Mouse (Mus musculus) myocyte (in vitro differentiated cells): ENCODE results near the gene Olfr640. TPM values are rescaled to one million over a fixed set of nuclear protein-coding genes. Genes with fewer than 3 reads are reported as not detected.

Source experiments
- H3K27me3 ChIP-seq: one replicate; pipeline ENCODE4 v1.6.1; 2011; ENCODE audit not compliant: control insufficient read depth, insufficient read depth, insufficient read length
- H3K36me3 ChIP-seq: one replicate; pipeline ENCODE4 v1.6.1; 2011; ENCODE audit not compliant: control insufficient read depth, insufficient read depth
- H3K4me2 ChIP-seq: one replicate; pipeline ENCODE4 v1.6.1; 2011; ENCODE audit warnings: low read depth, control low read depth
- H3K4me3 ChIP-seq: one replicate; pipeline ENCODE4 v1.5.1; 2011; ENCODE audit warnings: mild to moderate bottlenecking, control low read depth, moderate library complexity
- H3K79me2 ChIP-seq: one replicate; pipeline ENCODE4 v1.6.1; 2011; ENCODE audit not compliant: control insufficient read depth, insufficient read depth
- H3ac ChIP-seq: one replicate; pipeline ENCODE4 v1.6.1; 2011; ENCODE audit not compliant: control insufficient read depth, insufficient read length
- CEBPB ChIP-seq: IDR thresholded peaks from 2 replicates; pipeline ENCODE4 v1.6.1; 2011; ENCODE audit warnings: mild to moderate bottlenecking, moderate library complexity; ENCODE audit not compliant: poor library complexity, insufficient read depth, severe bottlenecking
- E2F4 ChIP-seq: IDR thresholded peaks from one replicate; pipeline ENCODE4 v1.6.1; 2011; ENCODE audit warnings: mild to moderate bottlenecking, control low read depth, moderate library complexity; ENCODE audit not compliant: insufficient read depth
- MAX ChIP-seq: IDR thresholded peaks from one replicate; pipeline ENCODE4 v1.6.1; 2011; ENCODE audit warnings: low read depth, mild to moderate bottlenecking, control low read depth
- MYOD1 ChIP-seq, 3 experiments: IDR thresholded peaks; one replicate each; pipeline ENCODE4 v1.6.1; 2011; ENCODE audit warnings: control low read depth in 2 of 3, low read depth in 2 of 3, mild to moderate bottlenecking in 2 of 3, moderate library complexity in 1 of 3; ENCODE audit not compliant: insufficient read length in 2 of 3, control insufficient read depth in 1 of 3
- MYOG ChIP-seq, 3 experiments: IDR thresholded peaks; one replicate each; pipeline ENCODE4 v1.6.1; 2011; ENCODE audit warnings: control low read depth in 2 of 3, low read depth in 2 of 3, mild to moderate bottlenecking in 2 of 3; ENCODE audit not compliant: insufficient read length in 2 of 3, control insufficient read depth in 1 of 3, insufficient read depth in 1 of 3
- POLR2A ChIP-seq: IDR thresholded peaks from one replicate; pipeline ENCODE4 v1.6.1; 2011; ENCODE audit warnings: low read depth, mild to moderate bottlenecking, control low read depth, moderate library complexity; ENCODE audit not compliant: insufficient read length
- POLR2AphosphoS2 ChIP-seq: IDR thresholded peaks from one replicate; pipeline ENCODE4 v1.6.1; 2011; ENCODE audit warnings: low read depth, control low read depth; ENCODE audit not compliant: insufficient read length
- REST ChIP-seq: IDR thresholded peaks from one replicate; pipeline ENCODE4 v1.6.1; 2011; ENCODE audit warnings: mild to moderate bottlenecking, control low read depth, moderate library complexity; ENCODE audit not compliant: insufficient read depth, insufficient read length
- SRF ChIP-seq: IDR thresholded peaks from one replicate; pipeline ENCODE4 v1.6.1; 2011; ENCODE audit warnings: low read depth; ENCODE audit not compliant: control insufficient read depth, insufficient read length
- TCF12 ChIP-seq: IDR thresholded peaks from one replicate; pipeline ENCODE4 v1.6.1; 2011; ENCODE audit warnings: mild to moderate bottlenecking, control low read depth; ENCODE audit not compliant: poor library complexity, insufficient read depth, severe bottlenecking
- TCF3 ChIP-seq: IDR thresholded peaks from one replicate; pipeline ENCODE4 v1.6.1; 2011; ENCODE audit warnings: low read depth, control low read depth; ENCODE audit not compliant: insufficient read length
- USF1 ChIP-seq: IDR thresholded peaks from one replicate; pipeline ENCODE4 v1.6.1; 2011; ENCODE audit warnings: low read depth, mild to moderate bottlenecking, control low read depth, moderate library complexity
- polyA plus RNA-seq: library from polyadenylated mRNA; unstranded; fragments of >200 nt; fragmentation: generic; extraction: Trizol; gene quantifications from one replicate; pipeline ENCODE4 v1.2.1, GENCODE M21; 2012; ENCODE audit warnings: missing spikeins

Olfr640 gene
- polyA plus RNA-seq, 1 experiment = not detected

DNA sequence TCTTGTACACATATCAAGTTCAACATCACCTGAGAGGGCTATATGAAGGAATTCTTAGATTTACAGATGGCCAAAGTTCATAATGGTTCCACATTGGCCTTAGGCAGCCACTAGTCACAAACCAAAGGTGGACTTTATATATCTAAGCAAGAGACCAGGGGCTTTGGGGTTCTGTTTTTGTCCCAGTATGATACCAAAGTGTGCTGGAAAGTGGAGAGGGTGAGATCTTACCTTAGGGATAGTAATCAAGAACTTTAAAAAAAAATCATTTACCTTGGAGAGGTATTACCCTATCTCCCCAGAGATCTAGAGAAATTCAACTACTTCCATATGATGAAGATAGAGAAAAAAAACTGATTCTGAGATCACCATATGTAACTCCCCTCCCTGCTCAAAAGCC is 8.2 kb downstream of the Olfr640 start, which contains the start of gene Olfr639:
Gene Olfr639 (minus strand): TSS at position 101 of the 400 bp plus-strand sequence.
- Histone ChIP-seq H3K36me3 (no peaks in the 10 kb centered on the region), H3K4me2 (no peak within 1 kb of the TSS), H3ac (no peak within 1 kb of the TSS), H3K79me2 (no peaks in the 10 kb centered on the region), H3K27me3 (no peaks in the 10 kb centered on the region), H3K4me3 (no peak within 1 kb of the TSS)
- no peak for TF ChIP-seq MAX
- TF ChIP-seq POLR2AphosphoS2 = no peak
- no peak for TF ChIP-seq MYOG (IDR thresholded peaks at IDR 0.05; ENCODE audit: control insufficient read depth in 1 of 3, insufficient read depth in 1 of 3, insufficient read length in 2 of 3, low read depth in 2 of 3)

DNA sequence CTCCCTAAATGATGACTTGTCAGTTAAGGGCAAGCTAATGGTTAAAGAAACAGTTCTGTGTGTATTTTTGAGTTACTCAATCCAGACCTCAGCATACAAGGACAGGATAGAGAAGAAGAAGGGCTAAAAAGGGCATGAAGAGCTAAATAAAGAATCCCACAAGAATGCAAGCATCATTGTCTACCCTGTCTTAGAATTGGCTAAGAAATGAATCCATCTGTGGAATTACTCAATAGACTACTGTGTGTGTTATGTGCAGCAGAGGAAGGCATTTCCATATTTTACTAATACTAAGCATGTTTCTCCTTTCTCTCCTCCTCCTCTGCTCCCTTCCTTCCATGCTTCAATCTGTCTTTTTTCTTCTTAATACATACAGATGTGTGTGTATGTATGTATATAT is 26.2 kb downstream of the Olfr640 start:
- H3K79me2 ChIP-seq = no peaks in the 10 kb centered on the region
- H3ac ChIP-seq = no peak overlapping the region
- TF ChIP-seq MAX (no peak), POLR2A (no peak), CEBPB (no peak), REST (no peak), MYOD1 (IDR thresholded peaks at IDR 0.05; ENCODE audit: control insufficient read depth in 1 of 3, insufficient read length in 2 of 3, low read depth in 2 of 3) (no peak), USF1 (no peak), MYOG (IDR thresholded peaks at IDR 0.05; ENCODE audit: control insufficient read depth in 1 of 3, insufficient read depth in 1 of 3, insufficient read length in 2 of 3, low read depth in 2 of 3) (no peak)
- H3K27me3 ChIP-seq = no peaks in the 10 kb centered on the region
- H3K36me3 ChIP-seq = no peaks in the 10 kb centered on the region
- H3K4me3 ChIP-seq = no peak overlapping the region
- no peak overlapping the region for H3K4me2 ChIP-seq

DNA sequence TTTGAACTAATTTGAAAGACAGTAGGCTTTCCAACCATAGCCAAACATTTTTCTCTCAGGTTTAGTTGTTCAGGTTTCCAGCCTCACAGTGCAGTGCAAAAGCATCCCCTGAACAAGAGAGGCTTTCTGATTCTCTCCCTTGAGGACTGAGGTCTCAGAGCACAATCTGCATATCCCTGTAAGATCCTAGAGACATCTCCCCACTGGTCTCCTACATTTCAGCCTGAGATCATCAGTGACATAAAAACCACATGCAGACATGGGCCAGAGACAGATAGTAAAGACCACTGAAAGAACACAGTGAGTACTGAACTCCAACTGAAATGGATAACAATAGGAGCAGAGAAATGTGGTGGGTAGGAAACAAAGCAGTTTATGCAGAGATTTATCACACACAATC is 26.9 kb downstream of the Olfr640 start, which contains the start of gene Olfr638:
Gene Olfr638 (plus strand): TSS at position 301 of the 400 bp plus-strand sequence.
- no peaks in the 10 kb centered on the region for H3K79me2 ChIP-seq
- TF ChIP-seq TCF12 = no peak
- TF ChIP-seq TCF3 = no peak
- TF ChIP-seq REST = no peak
- TF ChIP-seq MAX = no peak
- TF ChIP-seq SRF = no peak
- TF ChIP-seq USF1 = no peak
- TF ChIP-seq POLR2AphosphoS2 = no peak
- TF ChIP-seq CEBPB = no peak
- TF ChIP-seq E2F4 = no peak
- TF ChIP-seq MYOG (IDR thresholded peaks at IDR 0.05; ENCODE audit: control insufficient read depth in 1 of 3, insufficient read depth in 1 of 3, insufficient read length in 2 of 3, low read depth in 2 of 3) = no peak
- TF ChIP-seq MYOD1 (IDR thresholded peaks at IDR 0.05; ENCODE audit: control insufficient read depth in 1 of 3, insufficient read length in 2 of 3, low read depth in 2 of 3) = no peak
- no peak for TF ChIP-seq POLR2A
- no peak within 1 kb of the TSS for H3ac ChIP-seq
- no peaks in the 10 kb centered on the region for H3K36me3 ChIP-seq
- no peak within 1 kb of the TSS for H3K4me2 ChIP-seq
- no peaks in the 10 kb centered on the region for H3K27me3 ChIP-seq
- no peak within 1 kb of the TSS for H3K4me3 ChIP-seq

DNA sequence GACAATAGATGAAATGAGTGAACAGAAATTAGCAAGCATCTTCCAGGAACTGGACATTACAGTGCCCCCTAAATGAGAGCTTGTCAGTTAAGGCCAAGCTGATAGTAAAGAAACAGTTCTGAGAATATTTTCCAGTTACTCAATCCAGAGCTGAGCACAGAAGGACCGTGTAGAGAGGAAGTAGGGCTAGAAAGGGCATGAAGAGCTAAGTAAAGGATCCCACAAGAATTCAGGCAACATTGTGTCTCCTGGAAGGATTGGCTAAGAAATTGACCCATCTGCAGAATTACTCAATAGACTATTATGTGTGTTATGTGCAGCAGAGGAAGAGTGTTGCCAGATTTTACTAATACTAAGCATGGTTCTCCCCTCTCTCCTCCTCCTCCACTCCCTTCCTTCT is 53.6 kb downstream of the Olfr640 start:
- Histone ChIP-seq H3K4me2 (no peak overlapping the region), H3K79me2 (no peaks in the 10 kb centered on the region), H3K4me3 (no peak overlapping the region), H3K36me3 (no peaks in the 10 kb centered on the region), H3ac (no peak overlapping the region), H3K27me3 (no peaks in the 10 kb centered on the region)
- TF ChIP-seq REST = no peak
- TF ChIP-seq SRF = no peak
- TF ChIP-seq CEBPB = no peak
- no peak for TF ChIP-seq TCF3
- no peak for TF ChIP-seq MAX
- TF ChIP-seq MYOD1 (IDR thresholded peaks at IDR 0.05; ENCODE audit: control insufficient read depth in 1 of 3, insufficient read length in 2 of 3, low read depth in 2 of 3) = no peak
- TF ChIP-seq TCF12 = no peak
- no peak for TF ChIP-seq MYOG (IDR thresholded peaks at IDR 0.05; ENCODE audit: control insufficient read depth in 1 of 3, insufficient read depth in 1 of 3, insufficient read length in 2 of 3, low read depth in 2 of 3)
- no peak for TF ChIP-seq POLR2AphosphoS2
- no peak for TF ChIP-seq USF1
- TF ChIP-seq POLR2A = no peak
- TF ChIP-seq E2F4 = no peak

DNA sequence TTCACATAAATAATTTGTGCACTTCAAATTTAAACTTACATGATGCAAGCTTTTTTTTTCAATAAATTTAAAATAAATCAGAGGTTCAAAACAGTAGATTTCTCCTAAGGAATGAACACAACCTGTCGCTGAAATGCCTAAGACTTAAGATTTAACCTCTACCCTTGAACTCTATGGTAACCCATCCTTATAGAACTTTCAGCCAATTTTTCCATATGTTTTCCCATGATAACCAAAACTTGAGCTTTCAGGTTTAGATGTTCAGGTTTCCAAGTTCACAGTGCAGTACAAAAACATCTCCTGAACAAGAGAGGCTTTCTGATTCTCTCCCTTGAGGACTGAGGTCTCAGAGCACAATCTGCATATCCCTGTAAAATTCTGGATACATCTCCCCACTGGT is 54.5 kb downstream of the Olfr640 start, which contains the start of gene Olfr635:
Gene Olfr635 (plus strand): TSS at position 301 of the 400 bp plus-strand sequence.
- no peak within 1 kb of the TSS for H3K4me2 ChIP-seq
- H3K79me2 ChIP-seq = no peaks in the 10 kb centered on the region
- no peak within 1 kb of the TSS for H3ac ChIP-seq
- no peak for TF ChIP-seq MAX
- no peak for TF ChIP-seq MYOG (IDR thresholded peaks at IDR 0.05; ENCODE audit: control insufficient read depth in 1 of 3, insufficient read depth in 1 of 3, insufficient read length in 2 of 3, low read depth in 2 of 3)
- TF ChIP-seq POLR2AphosphoS2 = no peak
- no peak for TF ChIP-seq TCF3
- TF ChIP-seq SRF = no peak
- TF ChIP-seq CEBPB = no peak
- no peak within 1 kb of the TSS for H3K4me3 ChIP-seq
- H3K27me3 ChIP-seq = no peaks in the 10 kb centered on the region
- no peaks in the 10 kb centered on the region for H3K36me3 ChIP-seq

Other genes starting within 250 kb of the Olfr640 start
- gene Olfr68, start 245.9 kb downstream of the Olfr640 start, polyA plus RNA-seq = not detected
- gene Olfr67, start 233.8 kb downstream of the Olfr640 start, polyA plus RNA-seq = not detected
- not detected for gene Hbb-bt, start 211.6 kb downstream of the Olfr640 start, polyA plus RNA-seq
- gene Hbb-bs, start 197.5 kb downstream of the Olfr640 start, polyA plus RNA-seq = not detected
- gene Hbb-bh2, start 185.1 kb downstream of the Olfr640 start, polyA plus RNA-seq = not detected
- gene Hbb-bh1, start 182.4 kb downstream of the Olfr640 start, polyA plus RNA-seq = not detected
- gene Hbb-y, start 172.4 kb downstream of the Olfr640 start, polyA plus RNA-seq = not detected
- gene Olfr66, start 139.3 kb downstream of the Olfr640 start, polyA plus RNA-seq = not detected
- not detected for gene Olfr64, start 131.1 kb downstream of the Olfr640 start, polyA plus RNA-seq
- gene Olfr65, start 122.1 kb downstream of the Olfr640 start, polyA plus RNA-seq = not detected
- gene Olfr631, start 96.7 kb downstream of the Olfr640 start, polyA plus RNA-seq = not detected
- gene Olfr632, start 91.2 kb downstream of the Olfr640 start, polyA plus RNA-seq = not detected
- gene Olfr633, start 81.1 kb downstream of the Olfr640 start, polyA plus RNA-seq = not detected
- gene Olfr635, start 54.4 kb downstream of the Olfr640 start, polyA plus RNA-seq = not detected
- not detected for gene Olfr638, start 26.8 kb downstream of the Olfr640 start, polyA plus RNA-seq
- gene Olfr639, start 8.3 kb downstream of the Olfr640 start, polyA plus RNA-seq = not detected
- gene Olfr641, start 9.9 kb upstream of the Olfr640 start, polyA plus RNA-seq = not detected
- gene Olfr642, start 27.1 kb upstream of the Olfr640 start, polyA plus RNA-seq = not detected
- gene 4930516K23Rik, start 35.9 kb upstream of the Olfr640 start, polyA plus RNA-seq = not detected
- gene Olfr644, start 46.3 kb upstream of the Olfr640 start, polyA plus RNA-seq = not detected
- gene Olfr645, start 59.9 kb upstream of the Olfr640 start, polyA plus RNA-seq = not detected
- not detected for gene Olfr646, start 79.3 kb upstream of the Olfr640 start, polyA plus RNA-seq
- not detected for gene Ubqln5, start 104.3 kb upstream of the Olfr640 start, polyA plus RNA-seq
- not detected for gene Olfr643, start 111.8 kb upstream of the Olfr640 start, polyA plus RNA-seq
- not detected for gene Ubqln3, start 117.7 kb upstream of the Olfr640 start, polyA plus RNA-seq
- not detected for gene Ubqlnl, start 125.0 kb upstream of the Olfr640 start, polyA plus RNA-seq
- not detected for gene Olfm5, start 139.3 kb upstream of the Olfr640 start, polyA plus RNA-seq
- gene Olfr648, start 157.8 kb upstream of the Olfr640 start, polyA plus RNA-seq = not detected
- gene Olfr649, start 170.4 kb upstream of the Olfr640 start, polyA plus RNA-seq = not detected
- not detected for gene Trim6, start 193.2 kb upstream of the Olfr640 start, polyA plus RNA-seq
- gene Trim34a, start 218.9 kb upstream of the Olfr640 start, polyA plus RNA-seq = 0.02 TPM